Mouse (Mus musculus) limb, embryonic 15.5 days (tissue): ENCODE measurements around the gene Spsb3. TPM values are rescaled to one million over a fixed set of nuclear protein-coding genes. Genes with fewer than 3 reads are reported as not detected.
A peak's percentile ranks its signal among the peaks of the same experiment; 100 is the strongest.

Experiments
- ATAC-seq: fragments of 200-750 bp; cut with Nextera tagmentation; 2 replicates; pipeline ENCODE4 v1.8.0; 2017; ENCODE audit warnings: low read depth, moderate TSS enrichment; ENCODE audit not compliant: insufficient number of reproducible peaks, low FRiP score, low TSS enrichment
- H3K27ac ChIP-seq: fragments of 300-500 bp; sonication (generic); 2 replicates; pipeline ENCODE4 v1.5.1; 2015; ENCODE audit warnings: moderate library complexity, mild to moderate bottlenecking, inconsistent platforms
- H3K27me3 ChIP-seq: fragments of 300-500 bp; sonication (generic); 2 replicates; pipeline ENCODE4 v1.6.1; 2015; ENCODE audit warnings: inconsistent platforms
- H3K36me3 ChIP-seq: fragments of 300-500 bp; sonication (generic); 2 replicates; pipeline ENCODE4 v1.6.1; 2015; ENCODE audit warnings: inconsistent platforms
- H3K4me1 ChIP-seq: fragments of 300-500 bp; sonication (generic); 2 replicates; pipeline ENCODE4 v1.6.1; 2015; ENCODE audit warnings: inconsistent platforms
- H3K4me2 ChIP-seq: fragments of 300-500 bp; sonication (generic); 2 replicates; pipeline ENCODE4 v1.6.1; 2015; ENCODE audit warnings: mild to moderate bottlenecking, inconsistent platforms
- H3K4me3 ChIP-seq: fragments of 300-500 bp; sonication (generic); 2 replicates; pipeline ENCODE4 v1.5.1; 2015; ENCODE audit warnings: mild to moderate bottlenecking, inconsistent platforms
- H3K9ac ChIP-seq: fragments of 300-500 bp; sonication (generic); 2 replicates; pipeline ENCODE4 v1.6.1; 2015; ENCODE audit warnings: inconsistent platforms
- H3K9me3 ChIP-seq: fragments of 300-500 bp; sonication (generic); 2 replicates; pipeline ENCODE4 v1.6.1; 2016; ENCODE audit warnings: inconsistent platforms
- WGBS: fragments of 180-500 bp; shearing (Covaris S2); methylation state at CpG from one replicate; pipeline ENCODE4 v1.1.7; 2015; 5-methylcytosine and 5-hydroxymethylcytosine counted together
- polyA plus RNA-seq: library from polyadenylated mRNA; unstranded; fragments of >200 nt; fragmentation: Nextera tagmentation; extraction: Ambion mirVana; gene quantifications from 2 replicates; pipeline ENCODE4 v1.2.1, GENCODE M21; 2015

Gene Spsb3
- 41.7 and 43.7 TPM in 2 replicates for polyA plus RNA-seq

- Histone ChIP-seq H3K36me3 (peaks cover 54% of the 10 kb centered on the region), H3K27ac (peak within 1 kb of the TSS; percentile 57), H3K4me1 (peaks cover 34% of the 10 kb centered on the region), H3K9me3 (no peaks in the 10 kb centered on the region), H3K9ac (peak within 1 kb of the TSS; percentile 89), H3K4me3 (peak within 1 kb of the TSS; percentile 95), H3K4me2 (peak within 1 kb of the TSS; percentile 89), H3K27me3 (no peaks in the 10 kb centered on the region)
- WGBS, result under 1% methylated on average over 69 of the region's 69 CpGs
- ATAC-seq, result peak; percentile 95
These were observed at the start of gene Spsb3, which contains the start of gene Nubp2 for GRCm38 (mm10) chr17:24886134-24886931. Gene Spsb3, plus strand, starts transcription at chr17:24886643. Gene Nubp2, minus strand, starts transcription at chr17:24886349.

- Histone ChIP-seq H3K4me1 (no peaks in the 10 kb centered on the region), H3K9ac (no peak within 1 kb of the TSS), H3K4me2 (0 out of 2 replicates have a peak within 1 kb of the TSS, but pooled peaks have one; percentile 7), H3K27me3 (peaks cover 18% of the 10 kb centered on the region), H3K9me3 (no peaks in the 10 kb centered on the region), H3K36me3 (no peaks in the 10 kb centered on the region), H3K4me3 (no peak within 1 kb of the TSS; the same call in 1 of the 2 replicates), H3K27ac (peak within 1 kb of the TSS; percentile 43)
- 60% methylated on average over 8 of the region's 8 CpGs for WGBS
- no peak for ATAC-seq
These were observed 46.6 kb upstream of the Spsb3 start, which contains the start of gene Hagh for GRCm38 (mm10) chr17:24839842-24840241. Gene Hagh, plus strand, starts transcription at chr17:24840143.

GRCm38 (mm10) chr17:24840341-24840740 is 46.1 kb upstream of the Spsb3 start:
- ATAC-seq, result no peak
- WGBS, result 55% methylated on average over 5 of the region's 5 CpGs
- Histone ChIP-seq H3K4me3 (no peak overlapping the region; the same call in 1 of the 2 replicates), H3K9ac (no peak overlapping the region), H3K9me3 (no peaks in the 10 kb centered on the region), H3K27ac (peak overlapping the region; percentile 43; the same call in 1 of the 2 replicates), H3K4me1 (no peaks in the 10 kb centered on the region), H3K36me3 (no peaks in the 10 kb centered on the region), H3K27me3 (peaks cover 22% of the 10 kb centered on the region), H3K4me2 (0 out of 2 replicates have a peak overlapping the region, but pooled peaks have one; percentile 7)

GRCm38 (mm10) chr17:24841133-24841532 is 45.3 kb upstream of the Spsb3 start:
- Histone ChIP-seq H3K4me1 (no peaks in the 10 kb centered on the region), H3K27ac (no peak overlapping the region), H3K4me3 (no peak overlapping the region), H3K36me3 (no peaks in the 10 kb centered on the region), H3K9me3 (no peaks in the 10 kb centered on the region), H3K4me2 (no peak overlapping the region), H3K27me3 (peaks cover 23% of the 10 kb centered on the region), H3K9ac (no peak overlapping the region)
- WGBS, result 50% methylated on average over 4 of the region's 4 CpGs
- no peak for ATAC-seq

- no peak for ATAC-seq
- WGBS, result 56% methylated on average over 2 of the region's 2 CpGs
- Histone ChIP-seq H3K36me3 (no peaks in the 10 kb centered on the region), H3K9me3 (no peaks in the 10 kb centered on the region), H3K27me3 (peaks cover 23% of the 10 kb centered on the region), H3K4me1 (no peaks in the 10 kb centered on the region), H3K4me2 (no peak overlapping the region), H3K4me3 (no peak overlapping the region), H3K9ac (no peak overlapping the region), H3K27ac (no peak overlapping the region)
These were observed 43.8 kb upstream of the Spsb3 start for GRCm38 (mm10) chr17:24842631-24843030.

- Histone ChIP-seq H3K27me3 (peaks cover 23% of the 10 kb centered on the region), H3K9ac (no peak overlapping the region), H3K4me2 (no peak overlapping the region), H3K4me1 (peaks cover 8% of the 10 kb centered on the region; the same call in 1 of the 2 replicates), H3K36me3 (no peaks in the 10 kb centered on the region), H3K27ac (no peak overlapping the region), H3K4me3 (no peak overlapping the region), H3K9me3 (no peaks in the 10 kb centered on the region)
- no peak for ATAC-seq
- WGBS, result 27% methylated on average over 9 of the region's 9 CpGs
These were observed 41.9 kb upstream of the Spsb3 start for GRCm38 (mm10) chr17:24844525-24844924.

- peaks cover 23% of the 10 kb centered on the region for H3K27me3 ChIP-seq
- peaks cover 18% of the 10 kb centered on the region for H3K4me1 ChIP-seq
- no peaks in the 10 kb centered on the region for H3K36me3 ChIP-seq
- no peak for ATAC-seq
- no peak overlapping the region for H3K4me2 ChIP-seq
- no peak overlapping the region for H3K27ac ChIP-seq
- H3K4me3 ChIP-seq, result no peak overlapping the region
- no peak overlapping the region for H3K9ac ChIP-seq
- no peaks in the 10 kb centered on the region for H3K9me3 ChIP-seq
- WGBS, result 86% methylated on average over 1 of the region's 1 CpGs
These were observed 39.1 kb upstream of the Spsb3 start for GRCm38 (mm10) chr17:24847386-24847785.

- H3K9me3 ChIP-seq, result no peaks in the 10 kb centered on the region
- H3K4me3 ChIP-seq, result peak overlapping the region; percentile 95; the same call in 1 of the 2 replicates
- peaks cover 18% of the 10 kb centered on the region for H3K4me1 ChIP-seq
- H3K36me3 ChIP-seq, result peaks cover 11% of the 10 kb centered on the region
- peaks cover 23% of the 10 kb centered on the region for H3K27me3 ChIP-seq
- peak overlapping the region; percentile 92; the same call in 1 of the 2 replicates for H3K4me2 ChIP-seq
- no peak overlapping the region for H3K9ac ChIP-seq
- H3K27ac ChIP-seq, result no peak overlapping the region
- no peak for ATAC-seq
These were observed 37.8 kb upstream of the Spsb3 start for GRCm38 (mm10) chr17:24848600-24849031.

GRCm38 (mm10) chr17:24849733-24850064 is 36.7 kb upstream of the Spsb3 start:
- peak overlapping the region; percentile 95 for H3K4me3 ChIP-seq
- peaks cover 22% of the 10 kb centered on the region for H3K36me3 ChIP-seq
- under 1% methylated on average over 21 of the region's 21 CpGs for WGBS
- no peak for ATAC-seq
- H3K9me3 ChIP-seq, result no peaks in the 10 kb centered on the region
- peak overlapping the region; percentile 94 for H3K27ac ChIP-seq
- H3K9ac ChIP-seq, result peak overlapping the region; percentile 60
- peak overlapping the region; percentile 92 for H3K4me2 ChIP-seq
- peaks cover 18% of the 10 kb centered on the region for H3K4me1 ChIP-seq
- peaks cover 15% of the 10 kb centered on the region for H3K27me3 ChIP-seq

GRCm38 (mm10) chr17:24850065-24850772 is 36.2 kb upstream of the Spsb3 start, which contains the start of gene Fahd1:
Gene Fahd1, minus strand, starts transcription at chr17:24850364.
- peak within 1 kb of the TSS; percentile 94 for H3K27ac ChIP-seq

GRCm38 (mm10) chr17:24850773-24851127 is 35.7 kb upstream of the Spsb3 start:
- no peaks in the 10 kb centered on the region for H3K9me3 ChIP-seq
- 1% methylated on average over 20 of the region's 20 CpGs for WGBS
- peak overlapping the region; percentile 53 for H3K9ac ChIP-seq
- ATAC-seq, result no peak
- peak overlapping the region; percentile 30; the same call in 1 of the 2 replicates for H3K27ac ChIP-seq
- peak overlapping the region; percentile 92 for H3K4me2 ChIP-seq
- peaks cover 18% of the 10 kb centered on the region for H3K4me1 ChIP-seq
- H3K27me3 ChIP-seq, result peaks cover 10% of the 10 kb centered on the region
- H3K4me3 ChIP-seq, result peak overlapping the region; percentile 95
- peaks cover 25% of the 10 kb centered on the region for H3K36me3 ChIP-seq

More at GRCm38 (mm10) chr17:24850065-24850772, 36.2 kb upstream of the Spsb3 start, which contains the start of gene Fahd1:
- Histone ChIP-seq H3K36me3 (peaks cover 25% of the 10 kb centered on the region), H3K4me3 (peak within 1 kb of the TSS; percentile 95), H3K9ac (peak within 1 kb of the TSS; percentile 60), H3K4me1 (peaks cover 18% of the 10 kb centered on the region), H3K9me3 (no peaks in the 10 kb centered on the region), H3K27me3 (peaks cover 12% of the 10 kb centered on the region), H3K4me2 (peak within 1 kb of the TSS; percentile 92)
- ATAC-seq, result peak; percentile 100
- under 1% methylated on average over 58 of the region's 58 CpGs for WGBS
